Mouse (Mus musculus): Measurements from ENCODE around the gene Ptprr. TPM values are rescaled to one million over a fixed set of nuclear protein-coding genes. Genes with fewer than 3 reads are reported as not detected.

The Ptprr gene
- polyA plus RNA-seq, 1 experiment from 2014 or later: 3.3 TPM

- Histone ChIP-seq H3K4me3 (ENCODE audit: low read depth, low read length) (no peak overlapping the region), H3K27ac (ENCODE audit: low read length) (no peak overlapping the region), H3K9me3 (ENCODE audit: low read length) (no peaks in the 10 kb centered on the region), H3K9ac (replicated peaks; ENCODE audit: low read depth) (no peak overlapping the region), H3K4me1 (ENCODE audit: insufficient read depth, low read depth, low read length) (no peaks in the 10 kb centered on the region), H3K4me2 (replicated peaks; ENCODE audit: low read depth, low read length) (no peak overlapping the region), H3K27me3 (replicated peaks; ENCODE audit: insufficient read depth, low read length) (no peaks in the 10 kb centered on the region), H3K36me3 (ENCODE audit: insufficient read depth, low read length) (no peaks in the 10 kb centered on the region)
- DNase-seq (ENCODE audit: low spot score) (no peak), ATAC-seq (no peak)
- 47% methylated on average over 8 of the region's 8 CpGs for WGBS
- TF ChIP-seq CTCF (IDR thresholded peaks at IDR 0.05): no peak
- no peak for TF ChIP-seq EP300 (IDR thresholded peaks at IDR 0.05)
Measured at GRCm38 (mm10) chr10:116194409-116194808, 176.4 kb downstream of the Ptprr start.

- H3K4me2 ChIP-seq (replicated peaks; ENCODE audit: low read depth, low read length): no peak overlapping the region
- H3K36me3 ChIP-seq (ENCODE audit: insufficient read depth, low read length): no peaks in the 10 kb centered on the region
- no peaks in the 10 kb centered on the region for H3K27me3 ChIP-seq (replicated peaks; ENCODE audit: insufficient read depth, low read length)
- no peak overlapping the region for H3K4me3 ChIP-seq (ENCODE audit: low read depth, low read length)
- H3K27ac ChIP-seq (ENCODE audit: low read length): no peak overlapping the region
- no peaks in the 10 kb centered on the region for H3K9me3 ChIP-seq (ENCODE audit: low read length)
- H3K4me1 ChIP-seq (ENCODE audit: insufficient read depth, low read depth, low read length): no peaks in the 10 kb centered on the region
- TF ChIP-seq CTCF (IDR thresholded peaks at IDR 0.05): peak; percentile 50
- TF ChIP-seq EP300 (IDR thresholded peaks at IDR 0.05): no peak
- DNase-seq (ENCODE audit: low spot score) (no peak), ATAC-seq (no peak)
- 17% methylated on average over 14 of the region's 14 CpGs for WGBS
- no peak overlapping the region for H3K9ac ChIP-seq (replicated peaks; ENCODE audit: low read depth)
Measured at GRCm38 (mm10) chr10:116196596-116197415, 178.8 kb downstream of the Ptprr start.

- H3K36me3 ChIP-seq (ENCODE audit: insufficient read depth, low read length): no peaks in the 10 kb centered on the region
- no peaks in the 10 kb centered on the region for H3K4me1 ChIP-seq (ENCODE audit: insufficient read depth, low read depth, low read length)
- no peaks in the 10 kb centered on the region for H3K9me3 ChIP-seq (ENCODE audit: low read length)
- no peaks in the 10 kb centered on the region for H3K27me3 ChIP-seq (replicated peaks; ENCODE audit: insufficient read depth, low read length)
- WGBS: 18% methylated on average over 4 of the region's 4 CpGs
- DNase-seq (ENCODE audit: low spot score) (peak; percentile 81), ATAC-seq (0 out of 2 replicates have a peak, but pooled peaks have one; percentile 48)
- TF ChIP-seq EP300 (IDR thresholded peaks at IDR 0.05): no peak
- TF ChIP-seq CTCF (IDR thresholded peaks at IDR 0.05): peak; percentile 78
- H3K4me3 ChIP-seq (ENCODE audit: low read depth, low read length): no peak overlapping the region
- no peak overlapping the region for H3K4me2 ChIP-seq (replicated peaks; ENCODE audit: low read depth, low read length)
- no peak overlapping the region for H3K27ac ChIP-seq (ENCODE audit: low read length)
- no peak overlapping the region for H3K9ac ChIP-seq (replicated peaks; ENCODE audit: low read depth)
Measured at GRCm38 (mm10) chr10:116197416-116197939, 179.5 kb downstream of the Ptprr start.

GRCm38 (mm10) chr10:116199035-116199434 lies 181.0 kb downstream of the Ptprr start:
- Histone ChIP-seq H3K4me3 (ENCODE audit: low read depth, low read length) (no peak overlapping the region), H3K4me1 (ENCODE audit: insufficient read depth, low read depth, low read length) (no peaks in the 10 kb centered on the region), H3K27ac (ENCODE audit: low read length) (no peak overlapping the region), H3K9ac (replicated peaks; ENCODE audit: low read depth) (no peak overlapping the region), H3K4me2 (replicated peaks; ENCODE audit: low read depth, low read length) (no peak overlapping the region), H3K36me3 (ENCODE audit: insufficient read depth, low read length) (no peaks in the 10 kb centered on the region), H3K9me3 (ENCODE audit: low read length) (no peaks in the 10 kb centered on the region), H3K27me3 (replicated peaks; ENCODE audit: insufficient read depth, low read length) (no peaks in the 10 kb centered on the region)
- peak; percentile 67 for DNase-seq (ENCODE audit: low spot score)
- peak; percentile 78 for TF ChIP-seq CTCF (IDR thresholded peaks at IDR 0.05)
- no peak for TF ChIP-seq EP300 (IDR thresholded peaks at IDR 0.05)
- WGBS: 26% methylated on average over 5 of the region's 5 CpGs
- ATAC-seq: no peak

GRCm38 (mm10) chr10:116201542-116201941 lies 183.5 kb downstream of the Ptprr start:
- no peak overlapping the region for H3K27ac ChIP-seq (ENCODE audit: low read length)
- H3K9me3 ChIP-seq (ENCODE audit: low read length): no peaks in the 10 kb centered on the region
- no peaks in the 10 kb centered on the region for H3K36me3 ChIP-seq (ENCODE audit: insufficient read depth, low read length)
- no peak overlapping the region for H3K4me3 ChIP-seq (ENCODE audit: low read depth, low read length)
- TF ChIP-seq CTCF (IDR thresholded peaks at IDR 0.05): no peak
- TF ChIP-seq EP300 (IDR thresholded peaks at IDR 0.05): peak; percentile 43
- no peak overlapping the region for H3K9ac ChIP-seq (replicated peaks; ENCODE audit: low read depth)
- H3K4me2 ChIP-seq (replicated peaks; ENCODE audit: low read depth, low read length): no peak overlapping the region
- no peaks in the 10 kb centered on the region for H3K27me3 ChIP-seq (replicated peaks; ENCODE audit: insufficient read depth, low read length)
- WGBS: 64% methylated on average over 8 of the region's 8 CpGs
- no peaks in the 10 kb centered on the region for H3K4me1 ChIP-seq (ENCODE audit: insufficient read depth, low read depth, low read length)
- ATAC-seq: peak; percentile 52; the same call in 1 of the 2 replicates
- no peak for DNase-seq (ENCODE audit: low spot score)

- Histone ChIP-seq H3K9ac (replicated peaks; ENCODE audit: low read depth) (no peak overlapping the region), H3K27ac (ENCODE audit: low read length) (no peak overlapping the region), H3K4me3 (ENCODE audit: low read depth, low read length) (no peak overlapping the region), H3K36me3 (ENCODE audit: insufficient read depth, low read length) (no peaks in the 10 kb centered on the region), H3K27me3 (replicated peaks; ENCODE audit: insufficient read depth, low read length) (no peaks in the 10 kb centered on the region), H3K9me3 (ENCODE audit: low read length) (no peaks in the 10 kb centered on the region), H3K4me2 (replicated peaks; ENCODE audit: low read depth, low read length) (no peak overlapping the region), H3K4me1 (ENCODE audit: insufficient read depth, low read depth, low read length) (no peaks in the 10 kb centered on the region)
- TF ChIP-seq EP300 (IDR thresholded peaks at IDR 0.05) (peak; percentile 85), CTCF (IDR thresholded peaks at IDR 0.05) (no peak)
- peak; percentile 59 for DNase-seq (ENCODE audit: low spot score)
- ATAC-seq: peak; percentile 54
- 22% methylated on average over 15 of the region's 15 CpGs for WGBS
Measured at GRCm38 (mm10) chr10:116205580-116206358, 187.8 kb downstream of the Ptprr start.
